ENCODE assay signal across 8 mouse cellular contexts in the genomic region with DNA sequence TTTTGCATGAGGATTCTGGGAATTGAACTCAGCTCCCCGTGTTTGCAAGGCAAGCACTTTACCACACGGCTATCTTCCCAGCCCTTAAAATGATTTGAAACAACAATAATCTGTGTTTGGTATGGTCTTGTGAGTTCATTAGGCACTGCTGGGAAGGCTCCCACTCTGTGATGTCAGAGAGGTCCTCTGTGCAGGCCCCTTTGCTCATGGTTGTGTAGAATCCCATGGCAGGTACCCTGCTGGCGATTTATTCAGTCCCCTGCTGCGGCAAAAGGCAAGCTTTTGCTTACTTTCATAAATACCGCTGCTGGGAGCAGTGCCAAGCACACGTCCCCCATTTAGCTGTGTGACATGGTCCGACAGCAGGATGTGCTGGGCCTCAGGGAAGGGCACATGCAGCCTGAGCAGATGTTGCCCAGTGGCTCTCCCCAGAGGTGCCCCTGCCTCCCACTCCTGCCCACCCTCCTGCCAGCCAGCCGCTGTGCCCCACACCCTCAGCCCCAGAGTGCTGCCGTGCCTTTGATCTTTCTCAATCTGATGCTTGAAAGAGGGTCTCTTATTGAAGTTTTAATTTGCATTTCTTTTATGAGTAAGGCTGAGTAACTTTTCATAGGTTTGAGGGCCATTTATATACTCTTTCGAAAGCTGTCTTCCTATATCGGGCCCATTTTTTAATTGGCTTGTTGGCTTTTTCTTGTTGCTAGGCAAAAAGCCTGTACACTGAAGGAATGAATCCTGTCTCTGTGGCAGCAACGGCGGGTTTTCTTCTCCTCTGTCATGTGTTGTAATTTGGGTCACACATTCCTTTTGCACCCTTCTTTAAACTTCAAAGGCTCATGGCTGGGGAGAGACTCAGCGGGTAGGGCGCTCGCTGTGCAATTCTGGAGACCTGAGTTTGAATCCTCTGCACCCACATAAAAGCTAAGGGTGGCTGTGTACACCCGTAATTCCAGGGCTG.
A peak's percentile ranks its signal among the peaks of the same experiment; 100 is the strongest.
DNase-seq lines count a peak whose midpoint lies in the region; ATAC-seq lines count a peak whose summit lies in the region.

No protein-coding gene starts in this region.

- peaks cover 5% of the 10 kb centered on the region; the same call in 1 of the 2 replicates for H3K27me3 ChIP-seq in hindbrain, embryonic 16.5 days (replicated peaks; ENCODE audit: control insufficient read depth, insufficient read depth, low read length)
- peaks cover 68% of the 10 kb centered on the region for H3K27me3 ChIP-seq in neural tube, embryonic 13.5 days
- peaks cover 32% of the 10 kb centered on the region; the same call in 1 of the 2 replicates for H3K27me3 ChIP-seq in liver, embryonic 12.5 days (replicated peaks)

- peak overlapping the region; percentile 32; the same call in 1 of the 2 replicates for H3K27ac ChIP-seq in hindbrain, embryonic 16.5 days (ENCODE audit: low read depth, low read length)
- no peak overlapping the region for H3K27ac ChIP-seq in neural tube, embryonic 13.5 days (replicated peaks)
- H3K27ac ChIP-seq in liver, embryonic 12.5 days: no peak overlapping the region

- no peak overlapping the region for H3K9ac ChIP-seq in hindbrain, embryonic 16.5 days (ENCODE audit: low read depth, low read length)
- no peak overlapping the region for H3K9ac ChIP-seq in neural tube, embryonic 13.5 days
- H3K9ac ChIP-seq in liver, embryonic 12.5 days: no peak overlapping the region

- no peak overlapping the region for H3K4me2 ChIP-seq in hindbrain, embryonic 16.5 days (ENCODE audit: low read length)
- no peak overlapping the region for H3K4me2 ChIP-seq in neural tube, embryonic 13.5 days
- H3K4me2 ChIP-seq in liver, embryonic 12.5 days: no peak overlapping the region

- H3K4me3 ChIP-seq in hindbrain, embryonic 16.5 days (ENCODE audit: low read length): no peak overlapping the region
- no peak overlapping the region for H3K4me3 ChIP-seq in neural tube, embryonic 13.5 days
- no peak overlapping the region for H3K4me3 ChIP-seq in liver, embryonic 12.5 days

- peaks cover 16% of the 10 kb centered on the region for H3K4me1 ChIP-seq in hindbrain, embryonic 16.5 days (ENCODE audit: control insufficient read depth, insufficient read depth, low read depth, low read length)
- peaks cover 56% of the 10 kb centered on the region for H3K4me1 ChIP-seq in neural tube, embryonic 13.5 days (replicated peaks)
- H3K4me1 ChIP-seq in liver, embryonic 12.5 days: no peaks in the 10 kb centered on the region

- WGBS in hindbrain, embryonic 16.5 days: 11% methylated on average over 17 of the region's 17 CpGs
- 10% methylated on average over 17 of the region's 17 CpGs for WGBS in neural tube, embryonic 13.5 days
- 64% methylated on average over 17 of the region's 17 CpGs for WGBS in liver, embryonic 12.5 days (ENCODE audit: insufficient replicate concordance)

- H3K9me3 ChIP-seq in hindbrain, embryonic 16.5 days (ENCODE audit: control insufficient read depth, low read length): no peaks in the 10 kb centered on the region
- no peaks in the 10 kb centered on the region for H3K9me3 ChIP-seq in neural tube, embryonic 13.5 days
- H3K9me3 ChIP-seq in liver, embryonic 12.5 days (replicated peaks): no peaks in the 10 kb centered on the region

- peak; percentile 81 for ATAC-seq in hindbrain, embryonic 16.5 days
- peak; percentile 80 for ATAC-seq in neural tube, embryonic 13.5 days (ENCODE audit: low read depth)
- no peak for ATAC-seq in liver, embryonic 12.5 days

- H3K36me3 ChIP-seq in hindbrain, embryonic 16.5 days (ENCODE audit: control insufficient read depth, insufficient read depth, low read length): no peaks in the 10 kb centered on the region
- H3K36me3 ChIP-seq in neural tube, embryonic 13.5 days: no peaks in the 10 kb centered on the region
- no peaks in the 10 kb centered on the region for H3K36me3 ChIP-seq in liver, embryonic 12.5 days

- intact Hi-C loops in left cerebral cortex, postnatal 4 days (cut with DNase I): no loop called here

- DNase-seq in left cerebral cortex, postnatal 4 days: peak; percentile 33
- DNase-seq in left cerebral cortex, adult 8-10 months (ENCODE audit: low spot score in 2 of 2): no peak
- peak; percentile 58 for DNase-seq in embryo, embryonic 11 days
- no peak for DNase-seq in cerebellum, adult 18-20 months
- no peak for DNase-seq in gastrocnemius, postnatal 25 days

Comparison
In these comparisons a context has a peak if more than half of its experiments do, and no peak if none do; other contexts are left out.
1. DNase-seq: peak in left cerebral cortex, postnatal 4 days (single experiment) and embryo, embryonic 11 days (single experiment); none in left cerebral cortex, adult 8-10 months (0 of 2), cerebellum, adult 18-20 months (0 of 2) and gastrocnemius, postnatal 25 days (single experiment).